Mouse (Mus musculus) 3134 (cell line): Measurements from ENCODE around the gene Bcar1.

Experiments
- DNase-seq: peaks from one replicate; pipeline ENCODE4 v3.0.0-alpha.2; 2011; ENCODE audit warnings: low spot score; ENCODE audit not compliant: insufficient read length; ENCODE audit errors: extremely low read depth

Bcar1 gene

GRCm38 (mm10) chr8:111682521-111682920 is 61.1 kb downstream of the Bcar1 start:
- no peak for DNase-seq

DNA sequence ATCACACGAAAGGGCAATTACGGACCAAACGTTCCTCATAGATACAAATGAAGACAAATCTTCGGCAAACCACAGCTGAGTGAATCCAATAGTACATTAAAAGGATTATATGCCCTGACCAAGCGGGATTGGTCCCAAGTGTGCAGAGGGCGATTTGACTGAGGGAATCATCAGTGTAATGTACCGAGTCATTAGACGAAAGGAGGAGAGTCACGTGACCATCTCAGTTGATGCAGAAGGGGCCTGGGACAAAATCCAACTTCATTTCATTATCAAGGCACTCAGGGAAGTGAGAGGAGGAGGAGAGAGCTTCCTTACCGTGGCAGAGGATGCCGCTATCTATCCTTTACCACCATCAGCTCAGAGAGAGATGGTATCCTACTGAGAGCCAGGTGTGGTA is 62.5 kb downstream of the Bcar1 start:
- no peak for DNase-seq

DNA sequence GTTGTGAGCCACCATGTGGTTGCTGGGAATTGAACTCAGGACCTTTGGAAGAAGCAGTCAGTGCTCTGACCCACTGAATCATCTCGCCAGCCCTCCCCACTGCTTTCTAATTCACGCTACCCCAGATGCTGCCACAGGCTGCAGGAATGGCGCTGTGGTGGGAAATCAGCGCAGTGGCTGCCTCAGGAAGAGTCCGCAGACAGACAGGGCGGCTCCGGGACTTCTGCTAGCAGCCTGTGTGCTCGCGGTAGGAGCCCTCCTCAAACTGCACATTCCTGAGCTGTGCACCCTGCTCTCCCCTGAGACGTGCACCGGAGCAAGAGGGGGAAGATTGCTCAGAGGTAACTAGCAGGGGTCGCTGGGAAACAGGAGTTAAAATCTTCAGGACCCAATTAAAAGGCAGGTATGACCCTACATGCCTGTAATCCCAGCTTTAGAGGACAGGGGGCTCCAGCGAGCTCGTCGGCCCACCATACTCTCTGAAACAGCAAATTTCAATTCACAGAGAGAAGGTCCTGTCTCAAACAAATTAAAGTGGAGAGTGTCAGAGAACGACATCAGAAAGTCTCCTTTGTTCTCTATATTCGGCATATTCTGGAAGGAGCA is 63.1 kb downstream of the Bcar1 start:
- DNase-seq, result no peak

DNA sequence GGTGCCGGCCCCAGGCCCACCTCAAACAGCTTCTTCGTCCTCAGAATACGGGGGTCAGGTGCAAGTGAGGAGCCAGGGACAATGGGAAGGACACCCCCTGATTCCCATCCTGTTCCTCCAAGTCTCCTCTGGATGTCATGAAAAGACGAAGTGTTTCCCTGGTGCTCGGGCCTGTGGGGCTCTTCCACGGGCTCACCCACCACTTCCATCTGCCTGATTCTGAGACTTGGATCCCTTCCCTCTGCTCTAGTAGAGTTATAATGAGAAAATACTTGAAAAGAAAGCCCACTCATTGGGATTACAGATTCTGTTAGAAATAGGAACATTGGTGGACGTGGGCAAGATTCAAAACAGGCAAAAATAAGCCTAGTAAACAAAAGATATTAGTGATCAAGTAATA is 64.8 kb downstream of the Bcar1 start:
- no peak for DNase-seq

DNA sequence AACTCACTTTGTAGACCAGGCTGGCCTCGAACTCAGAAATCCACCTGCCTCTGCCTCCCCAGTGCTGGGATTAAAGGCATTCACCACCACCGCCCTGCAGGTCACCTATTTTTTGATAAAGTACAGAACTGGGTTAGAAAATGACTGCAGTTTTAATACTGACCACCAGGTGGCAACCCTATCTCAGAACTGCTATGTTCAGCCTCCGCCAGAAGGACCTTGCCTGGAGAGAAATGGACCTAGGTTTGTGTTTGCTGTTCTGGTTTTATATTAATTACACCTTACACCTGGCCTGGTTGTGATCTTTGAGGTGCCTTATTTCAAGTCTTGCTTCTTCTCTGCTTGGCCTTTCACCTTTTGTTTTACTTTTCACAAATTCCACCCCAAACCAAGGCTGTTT is 65.5 kb downstream of the Bcar1 start:
- no peak for DNase-seq

GRCm38 (mm10) chr8:111676237-111676636 is 67.4 kb downstream of the Bcar1 start:
- DNase-seq, result no peak

DNA sequence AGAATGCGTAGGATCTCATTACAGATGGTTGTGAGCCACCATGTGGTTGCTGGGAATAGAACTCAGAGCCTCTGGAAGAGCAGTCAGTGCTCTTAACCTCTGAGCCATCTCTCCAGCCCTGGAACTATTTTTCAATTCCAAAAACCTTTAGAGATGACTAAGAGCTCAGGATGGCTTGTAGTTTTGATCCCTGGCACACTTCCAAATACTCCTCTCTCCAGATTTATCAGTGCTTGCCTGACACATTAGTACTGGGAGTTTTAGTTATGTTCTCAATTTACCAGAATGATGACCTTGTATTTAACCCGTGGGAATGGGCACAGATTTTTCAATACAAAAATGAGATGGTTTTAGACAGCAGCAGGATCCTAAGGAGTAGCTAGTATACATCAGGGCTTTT is 76.9 kb downstream of the Bcar1 start:
- no peak for DNase-seq

- DNase-seq, result peak; percentile 24
These were observed 81.1 kb downstream of the Bcar1 start for GRCm38 (mm10) chr8:111662473-111662872.
